Mouse (Mus musculus): ENCODE measurements around the gene Nsun6.

DNA sequence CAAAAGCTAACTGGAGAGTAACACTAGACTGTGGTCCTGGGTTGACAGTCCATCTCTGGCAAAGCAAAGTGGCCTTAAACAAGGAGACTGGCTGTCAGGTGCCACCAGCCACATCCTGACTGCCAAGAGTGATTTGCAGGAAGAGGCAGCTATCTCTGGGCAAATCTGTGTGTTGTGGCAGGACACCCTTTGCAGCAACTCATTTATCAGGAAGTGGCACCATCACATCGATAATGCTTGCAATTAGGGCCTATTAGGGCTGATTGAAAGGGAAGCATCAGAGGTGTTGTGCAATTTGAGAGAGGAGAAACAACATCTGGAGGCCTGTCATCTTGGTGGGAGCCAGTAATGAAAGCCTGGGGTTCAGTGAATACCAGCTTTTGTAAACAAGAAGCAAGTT, 49.5 kb upstream of the Nsun6 start:
- no peak for TF ChIP-seq CTCF (IDR thresholded peaks at IDR 0.05; ENCODE audit: control insufficient read depth, insufficient read depth, insufficient read length)
- no peak for TF ChIP-seq CEBPB (IDR thresholded peaks at IDR 0.05; ENCODE audit: low read depth)
- TF ChIP-seq MAX (IDR thresholded peaks at IDR 0.05) = no peak
- no peak for TF ChIP-seq USF1 (IDR thresholded peaks at IDR 0.05; ENCODE audit: low read depth)
- TF ChIP-seq FOSL1 (IDR thresholded peaks at IDR 0.05; ENCODE audit: insufficient read depth, low read length, poor library complexity, severe bottlenecking) = no peak
- no peak for TF ChIP-seq MYOD1 (IDR thresholded peaks at IDR 0.05; ENCODE audit: control insufficient read depth, insufficient read length, low read depth)
